Mouse (Mus musculus): ENCODE measurements around the gene Naa16. TPM values are rescaled to one million over a fixed set of nuclear protein-coding genes. Genes with fewer than 3 reads are reported as not detected.
"Not testable (repeated sequence)": the region's sequence is repeated elsewhere in the genome, so short reads cannot be mapped to it uniquely, and the experiment has no call there.

Gene Naa16
- polyA plus RNA-seq (2015; fragmentation: Nextera tagmentation; extraction: Ambion mirVana): 21.3 and 25.0 TPM in 2 replicates

DNA sequence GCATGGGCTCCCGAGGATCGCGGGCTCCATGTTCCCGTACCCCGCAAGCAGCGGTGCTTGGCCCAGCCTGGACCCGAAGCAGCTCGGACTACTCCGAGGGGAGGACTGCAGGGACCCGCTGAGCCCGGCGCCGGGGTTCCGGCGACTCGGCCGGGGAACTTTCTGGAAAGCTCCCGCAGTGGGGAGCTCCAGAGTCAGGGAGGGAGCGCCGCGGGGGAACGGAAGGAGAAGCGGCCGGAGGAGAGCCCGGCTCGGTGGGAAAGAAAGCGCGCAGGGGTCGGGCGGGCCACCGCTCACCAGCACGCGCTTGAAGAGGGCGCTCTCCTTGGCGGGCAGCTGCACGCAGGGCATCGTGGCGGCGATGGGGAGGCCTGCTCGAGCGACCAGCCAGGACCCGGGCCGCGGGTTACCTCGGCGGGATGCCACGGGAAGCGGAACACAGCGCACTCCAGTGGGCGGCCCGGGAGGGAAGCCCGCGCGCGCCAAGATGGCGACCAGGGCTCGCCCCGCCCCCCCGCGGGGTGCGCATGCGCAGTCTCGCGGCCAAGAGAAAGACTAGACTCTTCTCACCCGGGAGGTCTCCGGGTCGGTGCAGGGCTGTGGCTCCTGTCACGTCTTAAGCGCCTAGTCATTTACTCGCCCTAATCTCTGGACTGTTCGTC is at the start of gene Naa16:
Gene Naa16 (minus strand): TSS at position 514 of the 662 bp plus-strand sequence.
- no peaks in the 10 kb centered on the region for H3K9me3 ChIP-seq (replicated peaks; ENCODE audit: control insufficient read depth, low read length)
- under 1% methylated on average over 71 of the region's 71 CpGs for WGBS (ENCODE audit: insufficient replicate concordance)
- peak within 1 kb of the TSS; percentile 94 for H3K9ac ChIP-seq (ENCODE audit: low read depth, low read length)
- H3K4me3 ChIP-seq (ENCODE audit: low read depth, low read length): peak within 1 kb of the TSS; percentile 79
- no peaks in the 10 kb centered on the region for H3K27me3 ChIP-seq (ENCODE audit: control insufficient read depth, insufficient read depth, low read depth, low read length)
- ATAC-seq (ENCODE audit: low read depth): peak; percentile 93
- H3K4me2 ChIP-seq (ENCODE audit: low read depth, low read length): peak within 1 kb of the TSS; percentile 88
- peaks cover 17% of the 10 kb centered on the region for H3K4me1 ChIP-seq (ENCODE audit: control insufficient read depth, low read depth, low read length)
- H3K36me3 ChIP-seq (ENCODE audit: control insufficient read depth, insufficient read depth): no peaks in the 10 kb centered on the region; the same call in 1 of the 2 replicates
- H3K27ac ChIP-seq (ENCODE audit: low read length): peak within 1 kb of the TSS; percentile 98

DNA sequence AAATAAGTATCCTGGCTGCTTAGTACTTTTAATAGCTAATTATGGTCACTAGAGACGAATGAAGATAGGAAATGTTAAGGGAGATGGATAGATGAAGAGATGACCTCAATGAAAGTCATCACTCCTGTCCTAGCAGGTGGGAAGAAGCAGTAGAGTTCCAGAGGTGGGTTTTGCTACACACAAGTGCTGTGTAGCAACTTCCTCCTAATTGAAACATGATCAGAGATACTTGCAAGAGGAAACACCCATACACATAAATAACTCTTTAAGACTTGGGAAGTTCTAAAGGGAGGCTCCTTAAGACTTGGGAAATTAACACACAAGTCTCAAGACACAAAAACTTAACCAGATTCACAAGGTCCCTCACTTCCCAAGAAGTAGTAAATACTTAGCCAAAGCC is 43.5 kb upstream of the Naa16 start:
- no peak overlapping the region for H3K4me3 ChIP-seq (ENCODE audit: low read depth, low read length)
- no peaks in the 10 kb centered on the region for H3K36me3 ChIP-seq (ENCODE audit: control insufficient read depth, insufficient read depth)
- ATAC-seq (ENCODE audit: low read depth): no peak
- H3K27ac ChIP-seq (ENCODE audit: low read length): no peak overlapping the region
- no peaks in the 10 kb centered on the region for H3K4me1 ChIP-seq (ENCODE audit: control insufficient read depth, low read depth, low read length)
- H3K27me3 ChIP-seq (ENCODE audit: control insufficient read depth, insufficient read depth, low read depth, low read length): no peaks in the 10 kb centered on the region
- H3K9me3 ChIP-seq (replicated peaks; ENCODE audit: control insufficient read depth, low read length): no peaks in the 10 kb centered on the region
- 68% methylated on average over 1 of the region's 1 CpGs for WGBS (ENCODE audit: insufficient replicate concordance)
- H3K4me2 ChIP-seq (ENCODE audit: low read depth, low read length): no peak overlapping the region
- no peak overlapping the region for H3K9ac ChIP-seq (ENCODE audit: low read depth, low read length)

DNA sequence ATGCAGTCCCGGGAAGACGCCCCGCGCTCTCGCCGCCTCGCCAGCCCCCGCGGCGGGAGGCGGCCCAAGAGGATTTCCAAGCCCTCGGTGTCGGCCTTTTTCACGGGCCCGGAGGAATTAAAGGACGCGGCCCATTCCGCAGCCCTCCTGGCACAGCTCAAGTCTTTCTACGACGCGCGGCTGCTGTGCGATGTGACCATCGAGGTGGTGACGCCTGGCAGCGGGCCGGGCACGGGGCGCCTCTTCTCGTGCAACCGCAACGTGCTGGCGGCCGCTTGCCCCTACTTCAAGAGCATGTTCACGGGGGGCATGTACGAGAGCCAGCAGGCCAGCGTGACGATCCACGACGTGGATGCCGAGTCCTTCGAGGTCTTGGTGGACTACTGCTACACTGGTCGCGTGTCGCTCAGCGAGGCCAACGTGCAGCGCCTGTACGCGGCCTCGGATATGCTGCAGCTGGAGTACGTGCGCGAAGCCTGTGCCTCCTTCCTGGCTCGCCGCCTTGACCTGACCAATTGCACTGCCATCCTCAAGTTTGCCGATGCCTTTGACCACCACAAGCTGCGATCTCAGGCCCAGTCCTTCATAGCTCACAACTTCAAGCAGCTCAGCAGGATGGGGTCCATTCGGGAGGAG is 36.3 kb upstream of the Naa16 start:
- peak overlapping the region; percentile 73 for H3K9ac ChIP-seq (ENCODE audit: low read depth, low read length)
- peak overlapping the region; percentile 70 for H3K4me3 ChIP-seq (ENCODE audit: low read depth, low read length)
- not testable (repeated sequence) for H3K9me3 ChIP-seq (replicated peaks; ENCODE audit: control insufficient read depth, low read length); H3K4me1 ChIP-seq (ENCODE audit: control insufficient read depth, low read depth, low read length); H3K27me3 ChIP-seq (ENCODE audit: control insufficient read depth, insufficient read depth, low read depth, low read length); H3K36me3 ChIP-seq (ENCODE audit: control insufficient read depth, insufficient read depth)
- H3K4me2 ChIP-seq (ENCODE audit: low read depth, low read length): peak overlapping the region; percentile 61
- peak; percentile 7; the same call in 1 of the 2 replicates for ATAC-seq (ENCODE audit: low read depth)
- WGBS (ENCODE audit: insufficient replicate concordance): 79% methylated on average over 7 of the region's 59 CpGs
- peak overlapping the region; percentile 97 for H3K27ac ChIP-seq (ENCODE audit: low read length)

DNA sequence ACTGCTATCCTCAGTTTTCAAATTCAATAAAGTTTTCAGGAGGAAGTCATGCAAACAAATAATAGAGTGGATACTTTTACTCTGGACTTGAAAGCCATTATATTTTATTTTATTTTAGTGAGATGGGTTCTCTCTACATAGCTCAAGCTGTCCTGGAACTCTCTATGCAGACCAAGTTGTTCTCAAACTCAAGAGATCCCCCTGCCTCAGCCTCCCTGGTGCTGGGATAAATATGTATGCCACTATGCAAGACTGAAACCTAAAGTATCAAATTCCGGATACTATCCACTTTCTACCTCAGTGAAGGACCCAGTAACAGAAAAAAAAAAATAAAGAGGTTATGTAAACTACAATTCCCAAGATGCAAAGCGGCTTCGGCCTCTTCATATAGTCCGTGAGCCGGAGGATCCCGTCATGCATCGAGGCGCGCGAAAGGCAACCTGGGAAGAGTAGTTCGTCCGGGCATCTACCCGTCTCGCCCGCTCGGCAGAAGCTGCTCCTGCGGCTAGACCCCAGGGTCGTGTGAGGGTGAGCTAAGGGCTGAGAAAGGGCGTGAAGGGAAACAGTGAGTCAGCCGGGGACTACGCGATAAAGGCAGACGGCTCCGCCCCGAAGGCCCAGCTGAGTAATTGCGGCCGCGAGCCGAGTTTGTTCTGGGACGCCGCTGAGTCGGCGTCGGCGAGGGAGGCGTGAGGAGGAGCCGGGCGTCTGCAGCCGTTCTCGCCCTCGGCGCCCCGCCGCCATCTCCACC is 35.6 kb upstream of the Naa16 start, which contains the start of gene Kbtbd7:
Gene Kbtbd7 (plus strand): TSS at position 533 of the 751 bp plus-strand sequence.
- Histone ChIP-seq H3K4me2 (ENCODE audit: low read depth, low read length) (peak within 1 kb of the TSS; percentile 61), H3K9me3 (replicated peaks; ENCODE audit: control insufficient read depth, low read length) (no peaks in the 10 kb centered on the region), H3K27ac (ENCODE audit: low read length) (peak within 1 kb of the TSS; percentile 97), H3K4me1 (ENCODE audit: control insufficient read depth, low read depth, low read length) (peaks cover 3% of the 10 kb centered on the region), H3K4me3 (ENCODE audit: low read depth, low read length) (peak within 1 kb of the TSS; percentile 70), H3K36me3 (ENCODE audit: control insufficient read depth, insufficient read depth) (no peaks in the 10 kb centered on the region), H3K9ac (ENCODE audit: low read depth, low read length) (peak within 1 kb of the TSS; percentile 73), H3K27me3 (ENCODE audit: control insufficient read depth, insufficient read depth, low read depth, low read length) (no peaks in the 10 kb centered on the region)
- under 1% methylated on average over 42 of the region's 44 CpGs for WGBS (ENCODE audit: insufficient replicate concordance)
- ATAC-seq (ENCODE audit: low read depth): peak; percentile 99

DNA sequence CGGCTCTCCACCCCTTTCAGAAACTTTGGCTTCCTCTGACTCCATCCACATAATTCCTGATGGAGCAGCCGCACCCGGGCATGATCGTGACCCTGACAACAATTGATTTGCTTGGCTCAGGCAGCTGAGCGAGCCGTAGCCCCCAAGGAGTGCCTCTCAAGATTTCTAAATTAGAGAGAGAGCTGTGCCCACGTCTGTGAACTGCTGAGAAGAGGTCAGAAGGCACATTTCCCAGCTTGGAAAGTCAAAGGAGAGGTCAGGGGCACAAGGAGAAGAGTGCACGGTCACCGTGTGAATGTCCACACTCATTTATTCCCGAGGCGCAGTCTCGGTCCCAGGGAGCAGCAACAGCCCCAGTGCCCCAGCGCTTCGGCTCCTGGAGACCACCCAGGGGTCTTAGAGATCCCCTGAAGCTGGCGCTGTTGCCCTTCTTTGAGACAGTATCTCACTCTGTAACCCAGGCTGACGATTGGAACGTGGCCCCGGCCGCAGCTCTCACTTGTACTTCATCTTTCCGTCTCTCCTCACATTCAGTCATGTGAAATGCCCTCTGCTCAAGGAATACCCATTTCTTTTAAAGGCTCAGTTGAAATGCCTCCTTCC is 29.6 kb upstream of the Naa16 start:
- no peak for ATAC-seq (ENCODE audit: low read depth)
- 77% methylated on average over 20 of the region's 20 CpGs for WGBS (ENCODE audit: insufficient replicate concordance)
- H3K9ac ChIP-seq (ENCODE audit: low read depth, low read length): no peak overlapping the region

DNA sequence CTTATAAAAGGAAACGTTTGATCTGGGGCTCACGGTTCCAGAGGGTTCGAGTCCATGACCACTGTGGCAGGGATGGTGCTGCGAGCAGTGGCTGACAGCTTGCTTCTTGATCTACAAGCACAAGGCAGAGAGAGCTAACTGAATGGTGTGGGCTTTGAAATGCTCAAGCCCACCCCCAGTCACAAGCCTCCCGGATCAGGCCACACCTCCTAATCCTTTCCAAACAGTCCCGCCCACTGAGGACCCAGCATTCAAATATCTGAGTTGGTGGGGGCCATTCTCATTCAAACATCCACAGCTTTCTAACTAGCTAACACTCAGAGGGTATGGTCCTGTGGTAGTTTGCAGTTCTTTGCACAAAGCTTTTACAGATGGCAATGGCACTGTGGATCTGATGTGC is 22.5 kb upstream of the Naa16 start:
- Histone ChIP-seq H3K4me1 (ENCODE audit: control insufficient read depth, low read depth, low read length) (no peaks in the 10 kb centered on the region), H3K9me3 (replicated peaks; ENCODE audit: control insufficient read depth, low read length) (no peaks in the 10 kb centered on the region), H3K4me2 (ENCODE audit: low read depth, low read length) (no peak overlapping the region), H3K27ac (ENCODE audit: low read length) (no peak overlapping the region), H3K27me3 (ENCODE audit: control insufficient read depth, insufficient read depth, low read depth, low read length) (no peaks in the 10 kb centered on the region), H3K9ac (ENCODE audit: low read depth, low read length) (no peak overlapping the region), H3K4me3 (ENCODE audit: low read depth, low read length) (no peak overlapping the region), H3K36me3 (ENCODE audit: control insufficient read depth, insufficient read depth) (no peaks in the 10 kb centered on the region; the same call in 1 of the 2 replicates)
- no peak for ATAC-seq (ENCODE audit: low read depth)
- WGBS (ENCODE audit: insufficient replicate concordance): 83% methylated on average over 6 of the region's 6 CpGs

More for the DNA sequence above, 29.6 kb upstream of the Naa16 start:
- Histone ChIP-seq H3K4me2 (ENCODE audit: low read depth, low read length) (no peak overlapping the region), H3K4me3 (ENCODE audit: low read depth, low read length) (no peak overlapping the region), H3K9me3 (replicated peaks; ENCODE audit: control insufficient read depth, low read length) (no peaks in the 10 kb centered on the region), H3K27me3 (ENCODE audit: control insufficient read depth, insufficient read depth, low read depth, low read length) (no peaks in the 10 kb centered on the region), H3K4me1 (ENCODE audit: control insufficient read depth, low read depth, low read length) (no peaks in the 10 kb centered on the region), H3K36me3 (ENCODE audit: control insufficient read depth, insufficient read depth) (no peaks in the 10 kb centered on the region), H3K27ac (ENCODE audit: low read length) (no peak overlapping the region)

DNA sequence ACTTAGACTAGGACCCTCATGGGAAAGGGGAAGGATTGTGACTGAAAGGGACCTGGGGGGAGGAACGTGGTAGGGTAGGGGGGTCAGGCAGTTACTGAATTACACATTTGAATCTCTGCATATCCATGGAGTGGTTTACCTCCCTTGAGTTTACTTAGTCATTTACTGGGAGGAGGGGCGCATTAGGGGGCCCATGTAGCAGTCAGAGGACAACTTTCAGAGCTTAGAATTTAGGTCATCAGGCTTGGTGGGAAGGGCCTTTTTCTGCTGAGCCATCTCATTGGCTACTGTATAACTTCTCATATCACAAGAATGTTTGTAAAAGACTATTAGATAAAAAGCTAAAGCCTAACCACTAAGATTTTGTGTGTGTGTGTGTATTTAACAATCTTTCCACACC is 20.1 kb upstream of the Naa16 start:
- no peak for ATAC-seq (ENCODE audit: low read depth)
- no peak overlapping the region for H3K9ac ChIP-seq (ENCODE audit: low read depth, low read length)

DNA sequence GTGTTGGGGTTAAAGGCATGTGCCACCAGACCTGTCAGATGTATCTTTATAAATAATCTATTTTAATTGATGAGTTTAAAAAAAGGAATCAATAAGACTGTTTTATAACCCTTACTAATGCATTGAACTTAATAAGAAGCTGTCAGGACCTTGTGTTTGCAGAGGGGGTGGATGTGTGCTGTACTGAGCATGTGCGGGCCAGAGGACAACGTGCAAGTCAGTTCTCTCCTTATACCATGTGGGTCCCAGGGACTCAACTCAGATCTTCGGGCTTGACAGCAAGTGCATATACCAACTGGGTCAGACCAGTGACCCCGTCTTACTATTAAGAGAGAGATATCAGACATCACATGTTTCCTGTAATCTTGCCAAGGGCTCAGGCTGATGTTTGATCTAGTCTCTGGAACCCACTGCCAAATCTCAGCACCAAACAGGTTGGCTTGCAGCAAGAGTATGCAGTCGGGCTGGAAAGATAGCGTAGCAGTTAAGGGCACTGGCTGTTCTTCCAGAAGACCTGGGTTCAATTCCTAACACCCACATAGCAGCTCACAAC is 18.8 kb upstream of the Naa16 start:
- WGBS (ENCODE audit: insufficient replicate concordance): 67% methylated on average over 6 of the region's 6 CpGs

More for the DNA sequence above, 20.1 kb upstream of the Naa16 start:
- Histone ChIP-seq H3K27me3 (ENCODE audit: control insufficient read depth, insufficient read depth, low read depth, low read length) (no peaks in the 10 kb centered on the region), H3K4me3 (ENCODE audit: low read depth, low read length) (no peak overlapping the region), H3K9me3 (replicated peaks; ENCODE audit: control insufficient read depth, low read length) (no peaks in the 10 kb centered on the region), H3K4me1 (ENCODE audit: control insufficient read depth, low read depth, low read length) (no peaks in the 10 kb centered on the region), H3K4me2 (ENCODE audit: low read depth, low read length) (no peak overlapping the region), H3K36me3 (ENCODE audit: control insufficient read depth, insufficient read depth) (no peaks in the 10 kb centered on the region; the same call in 1 of the 2 replicates), H3K27ac (ENCODE audit: low read length) (no peak overlapping the region)
- 42% methylated on average over 2 of the region's 2 CpGs for WGBS (ENCODE audit: insufficient replicate concordance)

More for the DNA sequence above, 18.8 kb upstream of the Naa16 start:
- no peaks in the 10 kb centered on the region for H3K9me3 ChIP-seq (replicated peaks; ENCODE audit: control insufficient read depth, low read length)
- no peaks in the 10 kb centered on the region for H3K4me1 ChIP-seq (ENCODE audit: control insufficient read depth, low read depth, low read length)
- H3K36me3 ChIP-seq (ENCODE audit: control insufficient read depth, insufficient read depth): no peaks in the 10 kb centered on the region; the same call in 1 of the 2 replicates
- no peak overlapping the region for H3K4me3 ChIP-seq (ENCODE audit: low read depth, low read length)
- no peaks in the 10 kb centered on the region for H3K27me3 ChIP-seq (ENCODE audit: control insufficient read depth, insufficient read depth, low read depth, low read length)
- no peak overlapping the region for H3K27ac ChIP-seq (ENCODE audit: low read length)
- H3K4me2 ChIP-seq (ENCODE audit: low read depth, low read length): no peak overlapping the region
- no peak overlapping the region for H3K9ac ChIP-seq (ENCODE audit: low read depth, low read length)
- no peak for ATAC-seq (ENCODE audit: low read depth)
